Mouse (Mus musculus) urinary bladder, postnatal 36 days (tissue): ENCODE results near the gene Tbc1d1.
A peak's percentile ranks its signal among the peaks of the same experiment; 100 is the strongest.

ENCODE experiments used
- DNase-seq, 2 experiments: peaks; one replicate each; pipeline ENCODE4 v3.0.0; 2022; ENCODE audit warnings: low spot score in 2 of 2, mixed read lengths in 1 of 2

The Tbc1d1 gene

GRCm38 (mm10) chr5:64206875-64207274 lies 50.8 kb downstream of the Tbc1d1 start:
- DNase-seq: no peak

- DNase-seq: no peak
Measured at GRCm38 (mm10) chr5:64207800-64208199, 51.7 kb downstream of the Tbc1d1 start.

- no peak for DNase-seq
Measured at GRCm38 (mm10) chr5:64210817-64211216, 54.7 kb downstream of the Tbc1d1 start.

- no peak for DNase-seq
Measured at GRCm38 (mm10) chr5:64211284-64211683, 55.2 kb downstream of the Tbc1d1 start.

GRCm38 (mm10) chr5:64212206-64212605 lies 56.1 kb downstream of the Tbc1d1 start:
- DNase-seq: no peak

- no peak for DNase-seq
Measured at GRCm38 (mm10) chr5:64212619-64213018, 56.5 kb downstream of the Tbc1d1 start.

- no peak for DNase-seq
Measured at GRCm38 (mm10) chr5:64215806-64216205, 59.7 kb downstream of the Tbc1d1 start.

GRCm38 (mm10) chr5:64216326-64216725 lies 60.2 kb downstream of the Tbc1d1 start:
- no peak for DNase-seq

- no peak for DNase-seq
Measured at GRCm38 (mm10) chr5:64217256-64217655, 61.2 kb downstream of the Tbc1d1 start.

GRCm38 (mm10) chr5:64217816-64218602 lies 61.9 kb downstream of the Tbc1d1 start:
- no peak for DNase-seq

- no peak for DNase-seq
Measured at GRCm38 (mm10) chr5:64218603-64218999, 62.5 kb downstream of the Tbc1d1 start.

GRCm38 (mm10) chr5:64220776-64221175 lies 64.7 kb downstream of the Tbc1d1 start:
- DNase-seq: no peak

GRCm38 (mm10) chr5:64224735-64225425 lies 68.8 kb downstream of the Tbc1d1 start:
- no peak for DNase-seq

GRCm38 (mm10) chr5:64228252-64228651 lies 72.1 kb downstream of the Tbc1d1 start:
- DNase-seq: peak in 1 of 2 experiments; percentile 23

- DNase-seq: no peak
Measured at GRCm38 (mm10) chr5:64229336-64229866, 73.3 kb downstream of the Tbc1d1 start.

GRCm38 (mm10) chr5:64230061-64230466 lies 74.0 kb downstream of the Tbc1d1 start:
- DNase-seq: peak; percentile 80 to 91

- no peak for DNase-seq
Measured at GRCm38 (mm10) chr5:64230507-64231041, 74.5 kb downstream of the Tbc1d1 start.

- DNase-seq: no peak
Measured at GRCm38 (mm10) chr5:64232872-64233271, 76.8 kb downstream of the Tbc1d1 start.

GRCm38 (mm10) chr5:64234269-64234985 lies 78.3 kb downstream of the Tbc1d1 start:
- DNase-seq: peak; percentile 29 to 50

GRCm38 (mm10) chr5:64235250-64235649 lies 79.1 kb downstream of the Tbc1d1 start:
- DNase-seq: no peak

- DNase-seq: no peak
Measured at GRCm38 (mm10) chr5:64236561-64236960, 80.5 kb downstream of the Tbc1d1 start.

GRCm38 (mm10) chr5:64237263-64237662 lies 81.2 kb downstream of the Tbc1d1 start:
- no peak for DNase-seq
